Mouse (Mus musculus) thymus, adult 2 months (tissue): ENCODE measurements around the gene Dhrs2.

Experiments
- CTCF ChIP-seq: fragments of 200-500 bp; IDR thresholded peaks from 2 replicates; pipeline ENCODE4 v1.5.1; 2012; ENCODE audit warnings: mild to moderate bottlenecking, control low read depth, low read length, moderate library complexity, borderline replicate concordance; ENCODE audit not compliant: control insufficient read depth, poor library complexity, insufficient read depth; ENCODE audit errors: extremely low read depth
- POLR2A ChIP-seq: fragments of 200-500 bp; IDR thresholded peaks from 2 replicates; pipeline ENCODE4 v1.6.1; 2012; ENCODE audit warnings: mild to moderate bottlenecking, low read length, control low read depth, moderate library complexity; ENCODE audit not compliant: control insufficient read depth, poor library complexity, insufficient read depth; ENCODE audit errors: extremely low read depth

DNA sequence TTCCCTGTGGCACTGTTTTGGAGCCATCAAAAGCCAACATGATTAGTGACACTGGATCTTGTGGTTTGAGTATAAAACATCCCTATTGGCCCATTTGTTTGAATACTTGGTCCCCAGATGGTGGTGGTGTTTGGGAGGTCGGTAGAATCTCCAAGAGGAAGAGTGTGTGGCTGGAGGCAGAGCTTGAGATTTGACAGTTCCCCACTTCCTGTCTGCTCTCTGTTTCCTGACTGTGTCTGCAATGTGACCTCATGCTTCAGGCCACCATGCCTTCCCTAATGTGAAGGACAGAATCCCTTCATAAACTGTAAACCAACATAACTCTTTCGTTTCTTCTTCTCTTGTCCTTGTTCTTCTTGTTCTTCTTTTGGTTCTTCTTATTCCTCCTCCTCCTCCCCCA, 24.7 kb upstream of the Dhrs2 start:
- no peak for TF ChIP-seq POLR2A
- TF ChIP-seq CTCF: no peak
